Mouse (Mus musculus): ENCODE measurements around the gene Cdh11. TPM values are rescaled to one million over a fixed set of nuclear protein-coding genes. Genes with fewer than 3 reads are reported as not detected.
"Not testable (repeated sequence)": the region's sequence is repeated elsewhere in the genome, so short reads cannot be mapped to it uniquely, and the experiment has no call there.

Cdh11 gene
- polyA plus RNA-seq, 1 experiment, result 6.0 TPM

DNA sequence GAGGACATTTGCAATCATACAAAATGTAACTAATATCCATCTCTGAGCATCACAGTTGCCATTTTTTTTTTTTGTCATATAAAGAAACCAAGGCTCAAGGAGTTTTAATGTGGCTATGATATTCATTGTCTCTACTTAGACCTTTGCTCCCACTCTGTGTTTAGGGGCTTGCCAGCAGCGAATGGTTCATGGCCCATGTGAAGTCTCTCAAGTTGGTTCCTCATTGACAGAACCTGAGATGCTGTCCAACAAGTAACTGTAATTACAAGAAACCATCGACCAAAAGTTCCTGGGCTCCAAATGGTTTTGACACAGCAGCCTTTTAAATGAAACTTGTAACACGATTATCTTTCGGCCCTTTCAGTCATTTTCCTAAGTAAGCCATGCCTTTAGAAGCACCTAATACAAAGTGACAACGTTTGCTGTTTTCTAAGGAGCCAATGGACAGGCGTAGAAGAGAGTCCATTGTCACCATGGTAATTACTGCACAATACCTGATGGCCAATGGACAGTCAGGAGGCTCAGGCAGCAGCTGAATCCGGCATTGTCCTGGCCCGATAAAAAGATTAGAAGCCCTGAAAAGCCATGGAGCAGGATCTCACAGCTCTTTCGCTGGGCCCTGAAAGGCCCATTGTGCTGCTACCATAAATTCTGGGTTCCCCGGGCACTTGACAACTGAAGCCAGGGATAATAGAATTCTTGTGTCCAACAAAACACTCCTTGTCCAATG lies 59.1 kb downstream of the Cdh11 start:
- 64% methylated on average over 10 of the region's 10 CpGs for WGBS
- DNase-seq (ENCODE audit: low read depth, low spot score), result no peak

DNA sequence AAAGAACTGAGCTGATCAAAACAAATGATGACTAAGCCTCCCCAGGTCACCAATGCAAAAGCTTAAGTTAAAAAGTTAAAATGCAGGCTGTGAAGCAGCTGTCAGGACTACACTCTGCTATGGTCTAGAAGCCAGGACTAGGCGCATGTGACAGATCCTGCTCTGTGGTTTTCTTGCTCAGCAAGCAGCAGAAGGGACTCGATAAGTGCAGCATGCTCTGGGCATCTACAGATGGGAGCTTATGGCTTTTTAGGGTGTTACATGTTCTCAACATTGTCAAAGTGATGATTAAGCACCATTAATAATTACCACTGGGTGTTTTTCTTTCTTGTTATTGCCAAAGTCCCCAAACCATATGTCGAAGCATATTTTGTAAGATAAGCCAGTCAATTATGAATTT lies 59.9 kb downstream of the Cdh11 start:
- WGBS, result 72% methylated on average over 3 of the region's 3 CpGs
- DNase-seq (ENCODE audit: low read depth, low spot score), result no peak

GRCm38 (mm10) chr8:102715956-102716355 lies 69.5 kb downstream of the Cdh11 start:
- WGBS, result 51% methylated on average over 4 of the region's 4 CpGs
- DNase-seq (ENCODE audit: low read depth, low spot score), result no peak

GRCm38 (mm10) chr8:102707305-102707704 lies 78.1 kb downstream of the Cdh11 start:
- no peak for DNase-seq (ENCODE audit: low read depth, low spot score)
- WGBS, result 34% methylated on average over 7 of the region's 7 CpGs

- no peak for DNase-seq (ENCODE audit: low read depth, low spot score)
- WGBS, result 64% methylated on average over 7 of the region's 7 CpGs
These were observed 80.0 kb downstream of the Cdh11 start for GRCm38 (mm10) chr8:102705376-102705905.

DNA sequence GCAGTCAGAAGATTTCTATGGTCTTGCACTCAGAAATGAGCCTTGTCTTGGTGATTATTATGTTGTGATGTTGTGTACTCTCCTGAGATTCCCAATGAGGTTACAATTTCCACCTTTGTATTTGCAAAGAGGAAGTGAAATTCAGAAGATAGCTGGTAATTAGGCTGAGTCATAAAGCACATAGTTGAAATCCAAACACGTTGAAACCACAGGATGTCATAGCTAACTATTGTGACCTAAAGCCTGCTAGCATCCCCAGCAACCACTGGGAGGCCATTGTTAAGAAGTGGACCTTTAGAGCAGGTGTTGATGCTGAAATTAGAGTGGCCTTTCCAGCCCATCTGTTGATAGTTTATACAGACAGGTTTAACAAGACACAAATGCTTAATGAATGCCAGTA lies 85.2 kb downstream of the Cdh11 start:
- DNase-seq (ENCODE audit: low read depth, low spot score), result no peak
- 11% methylated on average over 1 of the region's 1 CpGs for WGBS

GRCm38 (mm10) chr8:102698232-102698837 lies 87.1 kb downstream of the Cdh11 start:
- DNase-seq (ENCODE audit: low read depth, low spot score), result no peak
- WGBS, result 53% methylated on average over 11 of the region's 11 CpGs

- WGBS, result 43% methylated on average over 1 of the region's 1 CpGs
- no peak for DNase-seq (ENCODE audit: low read depth, low spot score)
These were observed 92.0 kb downstream of the Cdh11 start for GRCm38 (mm10) chr8:102693465-102693864.

GRCm38 (mm10) chr8:102685491-102685890 lies 100.0 kb downstream of the Cdh11 start:
- WGBS, result 74% methylated on average over 7 of the region's 7 CpGs
- not testable (repeated sequence) for DNase-seq (ENCODE audit: low read depth, low spot score)

- no peak for DNase-seq (ENCODE audit: low read depth, low spot score)
- 75% methylated on average over 11 of the region's 11 CpGs for WGBS
These were observed 100.4 kb downstream of the Cdh11 start for GRCm38 (mm10) chr8:102685023-102685422.

GRCm38 (mm10) chr8:102677148-102677547 lies 108.3 kb downstream of the Cdh11 start:
- WGBS, result 93% methylated on average over 3 of the region's 3 CpGs

DNA sequence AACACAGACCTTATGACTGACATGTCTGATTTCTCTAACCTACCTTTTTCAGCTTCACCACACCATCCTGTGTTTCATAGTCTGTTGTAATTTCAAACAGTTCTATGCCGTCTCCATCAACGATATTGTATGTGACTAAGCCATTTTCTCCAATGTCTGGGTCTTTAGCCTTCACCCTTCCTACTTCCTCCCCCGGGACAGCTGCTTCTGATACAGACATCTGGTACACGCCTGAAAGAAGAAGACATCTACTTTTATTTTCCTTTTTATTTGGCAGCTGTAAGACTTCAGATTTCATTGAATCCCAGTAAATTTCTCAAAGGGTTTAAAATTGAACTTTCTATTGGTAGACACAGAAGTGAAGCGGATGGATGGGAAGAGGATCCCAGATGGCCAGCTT lies 120.9 kb downstream of the Cdh11 start:
- DNase-seq (ENCODE audit: low read depth, low spot score), result not testable (repeated sequence)
- WGBS, result 72% methylated on average over 5 of the region's 5 CpGs

More at GRCm38 (mm10) chr8:102677148-102677547, 108.3 kb downstream of the Cdh11 start:
- no peak for DNase-seq (ENCODE audit: low read depth, low spot score)

GRCm38 (mm10) chr8:102656529-102656928 lies 128.9 kb downstream of the Cdh11 start:
- WGBS, result 84% methylated on average over 2 of the region's 2 CpGs
- no peak for DNase-seq (ENCODE audit: low read depth, low spot score)

- no peak for DNase-seq (ENCODE audit: low read depth, low spot score)
- WGBS, result 67% methylated on average over 4 of the region's 4 CpGs
These were observed 133.5 kb downstream of the Cdh11 start for GRCm38 (mm10) chr8:102651964-102652363.

- no peak for DNase-seq (ENCODE audit: low read depth, low spot score)
- 49% methylated on average over 3 of the region's 3 CpGs for WGBS
These were observed 158.3 kb downstream of the Cdh11 start for GRCm38 (mm10) chr8:102627151-102627550.

- 69% methylated on average over 4 of the region's 4 CpGs for WGBS
- no peak for DNase-seq (ENCODE audit: low read depth, low spot score)
These were observed 173.3 kb downstream of the Cdh11 start for GRCm38 (mm10) chr8:102612146-102612545.

DNA sequence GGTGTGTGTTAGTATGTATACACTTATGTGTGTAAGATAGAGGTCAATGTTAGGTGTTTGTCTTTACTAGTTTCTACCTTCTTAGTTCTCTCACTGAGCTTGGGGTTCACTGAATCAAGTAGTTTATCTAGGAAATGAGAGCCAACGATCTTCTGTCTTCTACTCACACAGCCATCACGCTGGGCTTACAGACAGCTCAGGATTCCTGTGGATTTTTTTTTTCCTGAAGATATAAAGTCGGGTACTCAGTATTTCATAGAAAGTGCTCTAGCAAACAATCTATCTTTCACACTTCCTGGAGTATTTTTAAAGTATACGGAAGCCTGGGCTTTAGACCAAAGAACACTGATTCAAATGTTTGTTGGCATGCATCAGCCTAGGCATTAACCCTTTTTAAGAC lies 184.1 kb downstream of the Cdh11 start:
- WGBS, result 40% methylated on average over 4 of the region's 4 CpGs
- DNase-seq (ENCODE audit: low read depth, low spot score), result no peak

GRCm38 (mm10) chr8:102596523-102596922 lies 188.9 kb downstream of the Cdh11 start:
- 24% methylated on average over 3 of the region's 3 CpGs for WGBS
- no peak for DNase-seq (ENCODE audit: low read depth, low spot score)

DNA sequence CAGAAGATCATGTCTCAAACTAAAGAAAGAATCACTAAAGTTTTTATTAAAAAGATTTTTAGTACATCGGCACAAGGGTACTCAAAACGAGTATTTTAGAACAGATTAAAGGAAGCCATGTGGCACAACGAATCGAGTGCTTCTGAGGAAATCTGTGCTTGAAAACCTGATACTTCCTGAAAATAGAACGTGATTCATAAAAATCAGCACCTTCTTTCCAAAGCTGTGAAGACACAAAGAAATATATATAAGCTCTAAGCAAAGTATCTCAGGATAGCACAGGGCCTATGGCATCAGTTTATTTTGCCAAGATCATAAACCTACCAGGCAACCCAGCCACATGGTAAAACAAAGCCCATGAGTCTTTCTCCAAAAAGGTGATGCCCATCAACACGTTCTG lies 191.5 kb downstream of the Cdh11 start:
- no peak for DNase-seq (ENCODE audit: low read depth, low spot score)
- 85% methylated on average over 6 of the region's 6 CpGs for WGBS
